Mouse (Mus musculus) heart, postnatal 25 days (tissue): ENCODE results near the gene 1110032F04Rik. TPM values are rescaled to one million over a fixed set of nuclear protein-coding genes. Genes with fewer than 3 reads are reported as not detected.

Experiments
- DNase-seq: peaks from one replicate; pipeline ENCODE4 v3.0.0; 2022; ENCODE audit warnings: low spot score
- intact Hi-C: fragments of 180-260 bp; cut with DNase I; formaldehyde crosslinking; loops from one replicate; pipeline ENCODE4 v1.15.1; 2025
- total RNA-seq, 2 experiments: library from RNA; stranded (reverse); gene quantifications; 2 replicates each; pipeline ENCODE4 v1.2.3; 2021

The 1110032F04Rik gene
- total RNA-seq, 2 experiments from 2014 or later = 1.0 to 1.5 TPM

DNA sequence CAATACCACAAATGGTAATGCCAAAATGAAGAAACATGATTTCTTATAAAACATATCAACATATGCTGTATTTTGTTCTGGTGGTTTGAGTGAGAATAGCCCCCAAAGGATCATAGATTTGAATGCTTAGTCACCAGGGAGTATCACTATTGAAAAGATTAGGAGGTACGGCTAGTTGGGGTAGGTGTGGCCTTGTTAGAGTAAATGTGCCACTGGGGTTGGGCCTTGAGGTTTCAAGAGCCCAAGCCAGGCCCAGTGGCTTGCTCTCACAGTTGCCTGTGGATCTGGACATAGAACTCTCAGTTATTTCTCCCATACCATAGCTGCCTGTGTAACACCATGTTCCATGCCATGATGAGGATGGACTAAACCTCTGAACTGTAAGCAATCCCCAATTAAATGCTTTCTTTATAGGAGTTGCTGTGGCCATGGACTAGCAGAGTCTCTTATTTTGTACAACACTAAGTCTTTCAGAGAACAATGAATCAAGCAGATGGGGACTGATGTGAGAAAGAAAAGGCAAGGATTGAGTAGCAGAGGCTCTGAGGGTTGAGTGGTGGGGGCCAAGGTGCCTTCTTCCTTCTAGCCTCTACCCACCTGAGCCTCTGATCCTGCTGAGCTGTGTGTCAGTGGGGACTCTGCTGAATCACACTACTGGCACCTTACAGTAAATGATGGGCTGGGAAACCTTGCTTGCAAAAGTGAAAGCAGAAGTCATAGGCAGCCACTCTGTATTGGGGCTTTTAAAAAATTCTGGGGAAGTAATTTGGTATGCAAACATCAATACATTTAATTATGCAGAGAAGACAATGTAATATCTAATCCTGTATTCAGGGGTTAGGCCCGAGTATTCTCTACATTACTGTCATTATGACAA, 35.8 kb downstream of the 1110032F04Rik start:
- intact Hi-C loops = no loop called here
- no peak for DNase-seq

DNA sequence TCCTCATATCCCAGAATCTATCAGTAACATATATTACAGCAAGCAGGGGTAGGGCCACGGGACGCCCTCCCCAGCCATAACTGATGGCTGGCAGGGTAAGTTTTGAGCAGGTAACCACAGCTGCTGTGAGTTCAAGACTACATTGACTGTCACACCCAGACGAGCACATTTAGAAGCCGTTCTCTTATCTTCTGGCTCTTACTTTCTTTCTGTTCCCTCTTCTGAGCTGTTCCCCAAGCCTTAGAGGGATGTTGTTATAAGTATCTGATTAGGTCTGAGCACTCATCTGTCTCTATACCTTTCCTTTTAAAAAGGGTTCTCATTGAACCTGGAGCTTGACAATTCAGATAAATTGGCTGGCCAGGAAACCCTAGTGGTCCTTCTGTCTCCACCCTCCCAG, 38.1 kb downstream of the 1110032F04Rik start:
- DNase-seq = no peak
- intact Hi-C loops = no loop called here

Other genes with a start within 250 kb of the 1110032F04Rik start
- under 1 TPM in 1 of 2 experiments, not detected in 1; 0.39 TPM for gene Il12a, start 178.9 kb upstream of the 1110032F04Rik start, total RNA-seq
- gene Ift80, start 135.0 kb downstream of the 1110032F04Rik start, total RNA-seq = 1 to 10 TPM; 4.1 to 7.0 TPM
- 10 to 100 TPM; 15.3 to 16.0 TPM for gene Smc4, start 135.2 kb downstream of the 1110032F04Rik start, total RNA-seq
- 1 to 10 TPM; 2.5 to 2.7 TPM for gene Trim59, start 175.2 kb downstream of the 1110032F04Rik start, total RNA-seq